Mouse (Mus musculus) CH12.LX (cell line): ENCODE data around the gene Dnajc30.

Source experiments
- MAX ChIP-seq: IDR thresholded peaks from 2 replicates; pipeline ENCODE4 v1.6.1; 2011; ENCODE audit warnings: low read length, improper control_type of control experiment
- POLR2AphosphoS2 ChIP-seq: IDR thresholded peaks from 2 replicates; pipeline ENCODE4 v1.6.1; 2011; ENCODE audit warnings: low read depth, low read length, improper control_type of control experiment

GRCm38 (mm10) chr5:135025899-135026298 is 38.1 kb upstream of the Dnajc30 start:
- TF ChIP-seq MAX = no peak
- no peak for TF ChIP-seq POLR2AphosphoS2
